Mouse (Mus musculus) embryonic stem cell, embryonic (primary cell): Measurements from ENCODE around the gene Sox10.

ENCODE experiments used
- CTCF ChIA-PET, 4 experiments: fragments of 300-600 bp in 2 of 4; fragments of 350-600 bp in 2 of 4; sonication (Branson Sonifier 250); formaldehyde crosslinking; loops; one replicate each; lab custom pipeline; 2022; ENCODE audit warnings: inconsistent platforms in 2 of 4; lab: Charles Lee
- POLR2A ChIA-PET, 4 experiments: fragments of 300-600 bp in 2 of 4; fragments of 350-600 bp in 2 of 4; sonication (Branson Sonifier 250); formaldehyde crosslinking; loops; one replicate each; lab custom pipeline; 2022; ENCODE audit warnings: antibody characterized with exemption in 4 of 4, inconsistent platforms in 1 of 4; lab: Charles Lee

The Sox10 gene

GRCm38 (mm10) chr15:79139640-79140039 lies 25.4 kb downstream of the Sox10 start:
- ChIA-PET POLR2A (interaction anchor here (0.6 to 4.0 kb wide), 13 partner anchors 9 to 543 kb away, joined by 3 to 35 read pairs (median 4); partner anchors contain the start of genes Ankrd54 (in 1 of the 4), Cyth4 (in 1 of the 4) and Micall1 (in 1 of the 4)), CTCF (interaction anchor here (0.6 to 3.1 kb wide), 32 partner anchors 9 to 1168 kb away, joined by 3 to 42 read pairs (median 4); partner anchors contain the start of genes Galr3 (in 1 of the 4), Gm49486 (in 1 of the 4) and Pick1 (in 1 of the 4))

DNA sequence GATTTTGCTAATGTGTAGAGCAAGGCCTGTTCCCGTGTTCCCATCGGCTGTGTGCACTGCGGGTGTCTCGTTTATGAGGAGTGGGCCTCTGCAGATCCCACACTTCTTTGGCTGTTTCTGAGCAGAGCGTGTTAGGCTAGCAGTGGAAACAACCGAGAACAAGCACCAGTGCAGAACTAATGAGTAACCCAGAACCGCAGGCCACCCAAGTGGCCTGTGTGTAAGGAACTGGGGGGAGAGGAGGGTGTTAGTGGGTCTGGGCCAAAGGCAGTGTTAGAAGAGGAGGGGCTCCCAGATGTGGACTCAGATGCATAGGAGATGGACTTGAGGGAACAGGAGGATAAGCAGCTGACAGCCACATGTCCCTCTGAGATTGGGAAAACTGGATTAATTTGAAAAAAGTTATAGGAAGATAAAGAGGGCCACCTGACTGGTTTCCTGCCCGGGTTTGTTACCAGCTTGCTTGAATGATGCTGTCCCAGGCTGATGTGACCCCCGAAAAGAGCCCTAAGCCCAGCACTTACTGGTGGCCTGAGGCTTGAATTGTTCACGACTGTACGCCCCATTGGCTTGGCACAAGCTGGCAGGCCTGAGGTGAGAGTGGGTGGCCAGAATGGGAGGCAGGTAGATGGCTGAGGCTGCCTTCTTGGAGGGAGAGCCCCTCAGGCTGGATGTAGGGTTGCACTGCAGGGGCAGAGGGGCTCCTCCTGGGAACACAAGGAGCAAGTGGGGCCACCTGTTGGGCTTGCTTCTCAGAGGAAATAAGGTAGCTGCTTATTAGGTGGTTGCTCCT lies 29.1 kb downstream of the Sox10 start:
- ChIA-PET POLR2A (interaction anchor here in 2 of 4 experiments (0.9 to 1.4 kb wide), 3 partner anchors 16 to 73 kb away, joined by 3 to 4 read pairs (median 4); partner anchors contain the start of gene Ankrd54 (in 1 of the 2)), CTCF (interaction anchor here in 3 of 4 experiments (0.6 to 4.2 kb wide), 5 partner anchors 9 to 92 kb away, joined by 3 to 20 read pairs (median 7); no protein-coding TSS in a partner anchor)

DNA sequence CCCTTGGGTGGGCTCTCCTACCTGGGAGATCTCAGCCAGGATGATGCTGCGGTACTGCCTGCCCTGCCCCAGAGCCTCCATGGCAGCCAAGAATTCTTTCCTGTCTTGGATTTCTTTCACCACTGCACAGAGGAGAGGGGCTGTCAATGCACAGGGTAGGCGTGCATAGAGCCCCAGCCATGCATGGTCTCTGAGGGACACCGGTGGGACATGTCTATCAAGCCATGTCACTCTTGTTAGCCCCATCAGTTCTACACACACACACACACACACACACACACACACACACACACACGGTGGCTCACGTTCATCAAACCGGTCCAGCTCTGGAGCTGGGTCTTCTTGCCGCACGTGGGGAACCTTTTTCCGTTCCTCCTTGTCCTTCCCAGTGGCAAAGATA lies 29.7 kb downstream of the Sox10 start:
- POLR2A ChIA-PET = interaction anchor here in 2 of 4 experiments (0.7 to 1.4 kb wide), 2 partner anchors 20 to 73 kb away, joined by 3 read pairs; partner anchors contain the start of gene Ankrd54 (in 1 of the 2)
- CTCF ChIA-PET = interaction anchor here in 3 of 4 experiments (0.6 to 4.2 kb wide), 5 partner anchors 8 to 92 kb away, joined by 3 to 20 read pairs (median 7); no protein-coding TSS in a partner anchor

DNA sequence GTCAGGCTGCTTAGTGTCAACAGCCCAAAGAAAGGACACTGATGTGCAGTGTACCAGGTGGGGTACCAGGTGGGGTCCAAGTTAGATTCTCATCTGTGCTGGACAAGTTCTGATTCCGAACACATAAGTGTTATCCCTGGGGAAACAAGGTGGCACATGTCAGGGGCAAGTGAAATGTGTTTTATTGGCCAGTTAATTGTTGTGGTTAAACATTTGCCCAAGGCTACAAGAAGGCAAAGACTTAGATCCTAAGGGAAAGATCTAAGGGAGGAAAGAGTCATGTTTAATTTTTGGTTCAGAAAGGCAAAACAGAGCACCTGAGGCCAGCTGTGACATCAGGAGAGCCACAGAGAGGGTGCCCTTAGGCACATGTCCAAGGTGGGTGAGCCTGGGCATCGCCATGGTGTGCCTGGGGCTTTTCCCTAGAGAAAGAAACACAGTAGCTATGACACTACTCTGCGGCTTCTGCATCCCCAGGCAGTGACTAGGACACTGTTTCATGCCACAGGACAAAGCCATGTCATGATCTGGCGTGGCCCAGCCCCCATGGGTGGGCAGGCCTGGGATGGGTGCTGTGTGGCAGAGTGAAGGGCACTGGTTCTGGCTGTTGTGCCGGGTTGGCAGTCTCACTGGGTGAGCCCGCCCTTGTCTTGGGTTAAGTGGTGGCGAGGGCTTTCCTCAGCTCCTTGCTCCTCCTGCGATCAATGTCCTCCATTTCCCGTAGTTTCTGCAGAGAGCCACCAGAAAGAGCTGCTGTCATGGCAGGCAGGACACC lies 30.4 kb downstream of the Sox10 start:
- CTCF ChIA-PET = interaction anchor here in 2 of 4 experiments (0.7 to 4.2 kb wide), 3 partner anchors 7 to 14 kb away, joined by 3 to 20 read pairs (median 8); no protein-coding TSS in a partner anchor
- POLR2A ChIA-PET = interaction anchor here in 1 of 4 experiments (0.7 kb wide), 1 partner anchor 20 kb away, joined by 3 read pairs; no protein-coding TSS in a partner anchor

DNA sequence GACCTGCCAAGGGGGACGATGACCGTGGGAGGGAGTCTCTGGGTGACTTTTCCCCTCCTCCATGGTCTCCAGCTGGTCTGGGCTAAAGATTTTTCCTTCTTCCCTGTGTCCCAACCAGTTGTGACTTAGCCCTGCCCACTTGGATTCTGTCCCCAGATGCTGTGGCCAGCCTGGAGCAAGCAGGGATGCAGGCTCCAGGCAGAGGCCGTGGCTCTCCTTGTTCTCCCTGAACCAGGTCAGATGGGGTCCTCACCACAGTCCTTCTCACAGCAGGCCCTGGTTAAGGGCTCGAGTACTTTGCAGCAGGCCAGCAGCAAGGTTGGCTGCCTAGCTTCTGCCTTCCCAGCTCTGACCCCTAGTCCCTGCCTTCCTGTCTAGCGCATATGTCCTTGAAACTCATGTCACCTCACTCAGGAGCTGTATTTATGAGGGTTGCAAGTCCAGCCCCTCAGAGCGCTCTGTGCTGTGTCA lies 31.8 kb downstream of the Sox10 start:
- POLR2A ChIA-PET = interaction anchor here in 1 of 4 experiments (0.6 to 1.4 kb wide), 2 partner anchors 21 to 77 kb away, joined by 4 read pairs; no protein-coding TSS in a partner anchor
- CTCF ChIA-PET = interaction anchor here in 1 of 4 experiments (1.3 kb wide), 1 partner anchor 15 kb away, joined by 4 read pairs; no protein-coding TSS in a partner anchor

DNA sequence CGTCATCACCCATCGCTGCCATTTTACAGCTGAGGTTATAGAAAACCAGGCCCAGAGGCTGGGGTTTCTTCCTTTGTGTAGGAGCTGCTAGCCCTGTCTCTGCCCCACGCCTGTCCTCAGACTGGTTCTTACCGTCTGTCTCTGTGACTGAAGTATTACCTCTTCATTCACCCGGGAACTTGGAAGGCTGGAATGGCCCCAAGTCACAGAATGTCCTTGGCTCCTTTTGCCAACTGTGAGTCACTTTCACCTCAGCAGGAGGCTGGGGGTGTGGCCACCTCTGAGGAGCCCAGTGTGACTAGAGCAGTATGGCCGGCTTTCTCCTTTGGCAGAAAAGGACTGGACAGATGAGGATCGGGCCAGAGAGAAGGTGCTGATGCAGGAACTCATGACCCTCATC lies 33.6 kb downstream of the Sox10 start:
- ChIA-PET CTCF (interaction anchor here in 3 of 4 experiments (0.7 to 2.9 kb wide), 6 partner anchors 9 to 112 kb away, joined by 3 to 13 read pairs (median 6); partner anchors contain the start of genes 1700088E04Rik (in 1 of the 3) and Polr2f (in 1 of the 3)), POLR2A (interaction anchor here in 3 of 4 experiments (0.5 to 3.0 kb wide), 14 partner anchors 9 to 197 kb away, joined by 3 to 12 read pairs (median 4); partner anchors contain the start of genes 1700088E04Rik (in 2 of the 3), Polr2f (in 2 of the 3) and Nol12 (in 1 of the 3))

GRCm38 (mm10) chr15:79130782-79131181 lies 34.3 kb downstream of the Sox10 start:
- POLR2A ChIA-PET = interaction anchor here in 3 of 4 experiments (0.5 to 3.0 kb wide), 17 partner anchors 10 to 196 kb away, joined by 3 to 12 read pairs (median 4); partner anchors contain the start of genes 1700088E04Rik (in 2 of the 3), Polr2f (in 2 of the 3) and Nol12 (in 1 of the 3)
- CTCF ChIA-PET = interaction anchor here in 3 of 4 experiments (0.7 to 2.9 kb wide), 8 partner anchors 10 to 112 kb away, joined by 3 to 13 read pairs (median 5); partner anchors contain the start of genes 1700088E04Rik (in 1 of the 3) and Polr2f (in 1 of the 3)

DNA sequence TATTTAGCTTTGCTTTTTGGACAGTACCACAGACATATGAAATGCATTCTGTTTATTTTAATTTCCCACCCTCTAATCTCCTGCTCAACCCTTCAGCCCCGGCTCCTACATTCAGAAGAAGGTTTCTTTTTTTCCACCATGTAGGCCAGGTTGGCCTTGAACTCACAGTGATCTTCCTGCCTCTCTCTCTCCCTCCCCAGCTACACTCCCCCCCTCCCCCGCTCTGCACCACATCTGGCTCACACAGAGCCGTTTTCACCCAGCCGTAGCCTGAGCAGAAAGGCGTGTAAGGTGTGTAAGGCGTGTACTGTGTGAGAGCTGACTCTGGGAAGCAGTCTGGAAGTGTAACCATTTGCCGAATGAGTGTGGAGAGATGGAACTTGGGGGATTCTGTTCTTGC lies 35.7 kb downstream of the Sox10 start:
- ChIA-PET CTCF (interaction anchor here (0.6 to 4.0 kb wide), 17 partner anchors 10 to 657 kb away, joined by 3 to 42 read pairs (median 4); partner anchors contain the start of genes 1700088E04Rik (in 2 of the 4) and Polr2f (in 2 of the 4)), POLR2A (interaction anchor here in 2 of 4 experiments (0.6 to 3.0 kb wide), 6 partner anchors 10 to 195 kb away, joined by 3 to 9 read pairs (median 4); partner anchors contain the start of genes Nol12 (in 1 of the 2) and Polr2f (in 1 of the 2))

DNA sequence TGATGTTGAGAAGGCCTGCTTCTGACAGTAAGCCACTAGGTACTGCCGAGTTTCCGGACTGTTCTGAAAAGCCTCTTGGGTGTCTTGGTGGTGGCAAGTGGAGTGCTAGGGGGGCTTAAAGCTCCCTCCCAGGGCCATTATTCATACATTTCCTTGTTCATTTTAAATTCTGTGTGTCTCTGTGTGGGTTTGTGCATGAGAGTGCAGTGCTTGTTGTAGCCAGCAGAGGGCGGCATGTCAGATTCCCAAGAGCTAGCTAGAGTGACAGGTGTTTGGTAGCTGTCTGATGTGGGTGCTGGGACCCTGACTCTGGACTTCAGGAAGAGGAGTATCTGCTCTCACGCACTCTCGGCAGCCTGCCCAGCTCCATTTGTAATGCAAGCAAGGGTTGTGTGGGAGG lies 36.8 kb downstream of the Sox10 start:
- POLR2A ChIA-PET = interaction anchor here in 3 of 4 experiments (0.6 to 3.8 kb wide), 7 partner anchors 9 to 81 kb away, joined by 3 to 17 read pairs (median 5); partner anchors contain the start of genes 1700088E04Rik (in 1 of the 3) and Polr2f (in 1 of the 3)
- CTCF ChIA-PET = interaction anchor here (0.5 to 4.0 kb wide), 37 partner anchors 8 to 251 kb away, joined by 3 to 42 read pairs (median 4); partner anchors contain the start of genes 1700088E04Rik (in 3 of the 4), Polr2f (in 3 of the 4), Micall1 (in 1 of the 4) and Pdxp (in 1 of the 4)

DNA sequence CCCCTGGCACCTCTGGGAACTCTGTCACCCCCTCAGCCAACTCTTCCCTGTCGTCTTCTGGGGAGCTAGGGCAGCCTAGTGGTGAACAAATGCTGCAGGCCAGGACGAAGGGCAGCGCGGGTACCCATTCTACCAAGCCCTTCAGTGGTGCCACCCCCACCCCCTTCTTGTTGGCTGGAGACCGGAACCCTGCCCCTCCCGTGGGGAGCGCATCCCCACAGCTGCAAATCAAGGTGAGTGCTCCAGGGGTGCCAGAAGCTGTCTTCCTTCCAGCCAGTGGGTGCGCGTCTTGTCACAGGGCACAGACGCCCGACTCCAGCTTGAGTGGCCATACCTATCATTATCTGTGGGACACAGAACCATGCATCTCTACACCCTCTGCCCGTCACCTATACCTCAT lies 37.9 kb downstream of the Sox10 start:
- POLR2A ChIA-PET = interaction anchor here in 3 of 4 experiments (0.6 to 3.8 kb wide), 10 partner anchors 11 to 144 kb away, joined by 3 to 17 read pairs (median 4); partner anchors contain the start of genes 1700088E04Rik (in 1 of the 3), Micall1 (in 1 of the 3) and Polr2f (in 1 of the 3)
- CTCF ChIA-PET = interaction anchor here (0.6 to 4.0 kb wide), 46 partner anchors 9 to 904 kb away, joined by 3 to 42 read pairs (median 5); partner anchors contain the start of genes 1700088E04Rik (in 4 of the 4), Polr2f (in 4 of the 4), Micall1 (in 1 of the 4) and Pdxp (in 1 of the 4)

DNA sequence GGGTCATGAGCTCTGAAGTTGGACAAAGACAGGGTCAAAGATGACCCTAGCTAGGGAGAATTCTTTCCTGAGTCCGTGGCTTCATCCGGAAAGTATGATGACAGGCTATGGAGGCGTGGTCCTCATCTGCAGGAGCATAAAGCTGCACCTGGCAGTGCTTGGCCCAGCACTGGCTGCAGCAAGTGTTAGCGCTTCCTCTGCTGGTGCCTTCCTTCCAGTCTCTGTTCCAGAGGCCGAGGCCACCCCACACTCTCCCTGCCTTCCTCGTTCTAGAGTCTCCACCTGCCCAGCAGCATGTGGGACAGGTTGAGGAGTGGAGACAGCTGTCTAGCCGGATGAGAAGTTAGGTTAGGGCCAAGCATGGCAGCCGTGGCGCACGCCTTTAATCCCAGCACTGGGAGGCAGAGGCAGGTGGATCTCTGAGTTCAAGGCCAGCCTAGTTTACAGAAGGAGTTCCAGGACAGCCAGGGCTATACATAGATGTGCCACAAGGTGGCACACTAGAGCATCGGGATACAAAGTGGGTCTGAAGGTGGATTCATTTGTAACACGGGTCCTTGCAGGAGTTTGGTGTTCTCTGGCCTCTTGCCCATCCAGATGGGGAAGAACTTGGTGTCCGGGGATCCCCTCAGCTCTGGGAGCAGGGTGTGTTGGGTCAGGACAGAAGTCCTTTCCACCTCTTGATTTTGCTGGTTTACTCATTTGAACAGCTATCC lies 38.7 kb downstream of the Sox10 start:
- POLR2A ChIA-PET = interaction anchor here in 3 of 4 experiments (0.5 to 3.8 kb wide), 12 partner anchors 10 to 213 kb away, joined by 3 to 17 read pairs (median 3); partner anchors contain the start of genes 1700088E04Rik (in 1 of the 3), Ankrd54 (in 1 of the 3), Micall1 (in 1 of the 3) and Pdxp (in 1 of the 3)
- CTCF ChIA-PET = interaction anchor here (0.6 to 4.0 kb wide), 55 partner anchors 8 to 544 kb away, joined by 3 to 42 read pairs (median 5); partner anchors contain the start of genes 1700088E04Rik (in 4 of the 4), Polr2f (in 4 of the 4), Ankrd54 (in 1 of the 4) and Gga1 (in 1 of the 4)

DNA sequence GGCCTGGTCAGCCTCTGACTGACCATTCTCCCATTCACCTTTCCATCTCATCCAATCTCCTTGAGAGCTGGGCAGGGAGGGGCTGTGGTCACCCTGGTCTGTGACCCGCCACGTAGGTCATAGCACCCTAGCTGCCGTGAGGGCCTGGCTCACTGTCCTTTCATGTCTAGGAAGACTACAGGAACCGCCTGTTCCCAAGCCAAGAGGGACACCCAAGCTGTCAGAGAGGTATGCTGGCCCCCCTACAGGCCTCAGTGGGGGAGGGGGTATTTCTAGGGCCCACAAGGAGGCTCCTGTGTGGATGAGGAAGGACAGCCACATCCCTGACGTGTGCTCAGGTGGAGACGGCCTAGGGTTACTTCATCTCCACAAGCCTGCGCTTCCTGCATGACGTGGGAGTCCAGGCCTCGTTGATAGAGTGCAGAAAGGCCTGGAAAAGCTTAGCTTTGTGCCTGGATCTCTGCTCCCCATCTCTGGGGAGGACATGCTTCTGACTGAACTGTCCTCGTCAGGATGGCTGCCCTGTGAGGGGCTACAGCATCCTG lies 40.6 kb downstream of the Sox10 start:
- CTCF ChIA-PET = interaction anchor here in 3 of 4 experiments (0.6 to 1.1 kb wide), 3 partner anchors 14 to 85 kb away, joined by 3 read pairs; no protein-coding TSS in a partner anchor
- POLR2A ChIA-PET = interaction anchor here in 1 of 4 experiments (0.6 to 3.1 kb wide), 2 partner anchors 14 to 489 kb away, joined by 3 to 10 read pairs; no protein-coding TSS in a partner anchor

DNA sequence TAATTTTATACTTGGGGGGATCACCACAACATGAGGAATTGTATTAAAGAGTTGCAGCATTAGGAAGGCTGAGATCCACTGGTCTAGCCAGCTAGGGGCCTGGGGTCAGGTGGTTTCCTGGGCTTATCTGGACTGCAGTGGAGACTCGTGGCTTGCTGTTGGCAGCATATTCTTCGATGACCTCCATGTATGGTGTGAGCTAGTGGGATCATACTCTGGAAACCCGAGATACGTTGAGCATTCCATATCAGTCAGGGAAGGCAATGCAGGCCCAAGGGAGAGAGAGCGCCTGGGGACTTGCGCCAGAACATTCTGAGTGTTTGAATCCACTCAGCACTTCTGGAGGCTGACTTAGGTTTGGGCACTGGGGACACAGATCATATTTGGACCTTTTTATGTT lies 41.3 kb downstream of the Sox10 start:
- POLR2A ChIA-PET = interaction anchor here in 1 of 4 experiments (3.1 kb wide), 1 partner anchor 13 kb away, joined by 10 read pairs; no protein-coding TSS in a partner anchor
- CTCF ChIA-PET = interaction anchor here in 2 of 4 experiments (0.7 to 1.1 kb wide), 2 partner anchors 25 to 75 kb away, joined by 3 to 4 read pairs; no protein-coding TSS in a partner anchor

- POLR2A ChIA-PET = interaction anchor here in 3 of 4 experiments (0.6 to 3.1 kb wide), 4 partner anchors 12 to 96 kb away, joined by 3 to 10 read pairs (median 6); no protein-coding TSS in a partner anchor
Observed at GRCm38 (mm10) chr15:79122546-79122945, 42.5 kb downstream of the Sox10 start.

DNA sequence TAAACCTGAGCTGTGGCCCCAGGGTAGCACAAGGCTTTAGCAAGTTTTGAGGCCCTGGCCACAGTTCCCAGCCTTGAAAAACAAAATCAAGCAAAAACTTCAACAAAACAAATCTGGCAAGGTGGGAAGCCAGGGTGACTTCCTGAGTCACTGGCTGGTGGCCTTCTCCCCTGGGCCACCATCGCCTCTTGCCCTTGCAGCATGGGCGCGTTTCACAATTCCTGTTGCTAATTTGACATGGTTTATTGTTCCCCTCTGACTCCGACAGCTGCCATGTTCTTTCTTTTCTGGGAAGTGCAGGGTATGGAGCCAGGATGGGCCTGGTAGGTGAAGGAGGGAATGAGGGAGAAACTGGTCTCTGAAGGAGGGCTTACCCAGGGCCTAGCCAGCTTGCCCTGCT lies 42.9 kb downstream of the Sox10 start:
- ChIA-PET POLR2A (interaction anchor here in 3 of 4 experiments (0.6 to 3.1 kb wide), 4 partner anchors 12 to 96 kb away, joined by 3 to 10 read pairs (median 6); no protein-coding TSS in a partner anchor), CTCF (no interaction called here)

More at GRCm38 (mm10) chr15:79122546-79122945, 42.5 kb downstream of the Sox10 start:
- CTCF ChIA-PET = no interaction called here
